8 mouse cellular contexts compared by ENCODE assay signal in the genomic region with DNA sequence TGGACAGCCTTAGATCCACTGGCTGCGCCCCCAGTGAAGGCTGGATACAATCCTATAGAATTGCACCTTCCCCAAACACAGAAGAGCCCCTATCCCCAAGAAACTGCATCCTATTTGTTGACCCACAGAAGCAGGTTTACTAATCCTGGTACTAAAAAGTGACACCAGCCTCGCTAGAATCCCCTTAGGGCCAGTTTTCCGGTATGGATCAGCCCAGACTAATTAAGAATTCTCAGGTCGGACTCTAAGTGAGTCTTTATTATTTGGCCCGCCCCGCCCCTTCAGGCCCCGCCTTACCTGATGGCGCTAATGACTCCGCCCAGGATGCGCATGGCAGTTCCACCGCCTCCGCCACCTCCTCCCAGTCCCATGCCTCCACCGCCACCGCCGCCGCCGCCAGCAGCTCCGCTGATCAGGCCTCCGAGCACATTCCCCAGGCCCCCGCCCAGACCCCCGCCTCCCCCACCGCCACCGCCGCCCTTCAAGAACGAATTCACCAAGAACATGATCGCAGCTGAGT. TPM values are rescaled to one million over a fixed set of nuclear protein-coding genes. Genes with fewer than 3 reads are reported as not detected.
A peak's percentile ranks its signal among the peaks of the same experiment; 100 is the strongest.
DNase-seq lines count a peak whose midpoint lies in the region; ATAC-seq and TF ChIP-seq lines count a peak whose summit lies in the region.

No protein-coding gene starts in this region.

- ATAC-seq in embryonic facial prominence, embryonic 11.5 days (replicated peaks; ENCODE audit: insufficient number of reproducible peaks, low FRiP score, low TSS enrichment, low read depth), result peak; percentile 35
- peak; percentile 83 for ATAC-seq in heart, embryonic 12.5 days (ENCODE audit: insufficient number of reproducible peaks, low FRiP score)
- ATAC-seq in kidney, embryonic 15.5 days (replicated peaks; ENCODE audit: low FRiP score), result peak; percentile 62
- ATAC-seq in liver, embryonic 14.5 days (ENCODE audit: insufficient read depth), result peak; percentile 77

- H3K27me3 ChIP-seq in embryonic facial prominence, embryonic 11.5 days (ENCODE audit: control insufficient read depth, insufficient read depth, low read length), result no peaks in the 10 kb centered on the region
- H3K27me3 ChIP-seq in heart, embryonic 12.5 days (replicated peaks), result no peaks in the 10 kb centered on the region
- no peaks in the 10 kb centered on the region for H3K27me3 ChIP-seq in kidney, embryonic 15.5 days
- H3K27me3 ChIP-seq in liver, embryonic 14.5 days (ENCODE audit: control insufficient read depth, insufficient read depth, low read length), result no peaks in the 10 kb centered on the region
- H3K27me3 ChIP-seq in splenic B cell, adult 2 months (ENCODE audit: control insufficient read depth, insufficient read depth, low read length, poor library complexity, severe bottlenecking), result no peaks in the 10 kb centered on the region

- no peak for TF ChIP-seq CTCF in liver, embryonic 14.5 days (IDR thresholded peaks at IDR 0.05; ENCODE audit: low read depth)

- peak overlapping the region; percentile 65 for H3K9ac ChIP-seq in embryonic facial prominence, embryonic 11.5 days (replicated peaks; ENCODE audit: low read length)
- H3K9ac ChIP-seq in heart, embryonic 12.5 days, result peak overlapping the region; percentile 89
- peak overlapping the region; percentile 72 for H3K9ac ChIP-seq in kidney, embryonic 15.5 days
- peak overlapping the region; percentile 89 for H3K9ac ChIP-seq in liver, embryonic 14.5 days (replicated peaks)

- TF ChIP-seq EP300 in liver, embryonic 14.5 days (IDR thresholded peaks at IDR 0.05; ENCODE audit: low read depth), result no peak

- peak overlapping the region; percentile 68 for H3K4me3 ChIP-seq in embryonic facial prominence, embryonic 11.5 days (ENCODE audit: low read depth, low read length)
- peak overlapping the region; percentile 66 for H3K4me3 ChIP-seq in heart, embryonic 12.5 days
- peak overlapping the region; percentile 77 for H3K4me3 ChIP-seq in kidney, embryonic 15.5 days (replicated peaks)
- H3K4me3 ChIP-seq in liver, embryonic 14.5 days (ENCODE audit: insufficient read depth in 1 of 2, low read depth in 2 of 2, low read length in 2 of 2), result peak overlapping the region; percentile 82 to 85

- peaks cover 3% of the 10 kb centered on the region for H3K4me1 ChIP-seq in embryonic facial prominence, embryonic 11.5 days (ENCODE audit: control insufficient read depth, insufficient read depth, low read length)
- peaks cover 15% of the 10 kb centered on the region for H3K4me1 ChIP-seq in heart, embryonic 12.5 days (replicated peaks)
- H3K4me1 ChIP-seq in kidney, embryonic 15.5 days, result peaks cover 50% of the 10 kb centered on the region
- peaks cover 9 to 15% of the 10 kb centered on the region in 2 experiments for H3K4me1 ChIP-seq in liver, embryonic 14.5 days (replicated peaks; ENCODE audit: control insufficient read depth in 2 of 2, insufficient read depth in 2 of 2, low read length in 1 of 2)

- DNase-seq in B cell, adult 2 months, result peak; percentile 83 to 86
- peak; percentile 71 for DNase-seq in adrenal gland, adult 8-10 months
- DNase-seq in embryonic facial prominence, embryonic 11.5 days (ENCODE audit: low spot score), result peak; percentile 80
- peak; percentile 75 to 77 (median 75) for DNase-seq in liver, embryonic 14.5 days (ENCODE audit: low read depth in 3 of 3, low spot score in 3 of 3)
- peak; percentile 70 to 77 for DNase-seq in natural killer cell, adult 2 months (ENCODE audit: low spot score in 2 of 2)
- peak; percentile 79 for DNase-seq in splenic B cell, adult 2 months (ENCODE audit: low read depth, low spot score)

- H3K36me3 ChIP-seq in embryonic facial prominence, embryonic 11.5 days (replicated peaks; ENCODE audit: control insufficient read depth, insufficient read depth, low read depth, low read length), result no peaks in the 10 kb centered on the region; the same call in 1 of the 2 replicates
- peaks cover 39% of the 10 kb centered on the region for H3K36me3 ChIP-seq in heart, embryonic 12.5 days
- peaks cover 39% of the 10 kb centered on the region for H3K36me3 ChIP-seq in kidney, embryonic 15.5 days
- peaks cover 21% of the 10 kb centered on the region for H3K36me3 ChIP-seq in liver, embryonic 14.5 days (replicated peaks; ENCODE audit: control insufficient read depth, insufficient read depth, low read depth)
- no peaks in the 10 kb centered on the region; the same call in 1 of the 2 replicates for H3K36me3 ChIP-seq in splenic B cell, adult 2 months (ENCODE audit: control insufficient read depth, insufficient read depth, low read length, poor library complexity, severe bottlenecking)

- H3K27ac ChIP-seq in embryonic facial prominence, embryonic 11.5 days (replicated peaks; ENCODE audit: low read depth, low read length), result no peak overlapping the region
- peak overlapping the region; percentile 87 for H3K27ac ChIP-seq in heart, embryonic 12.5 days (ENCODE audit: poor library complexity, severe bottlenecking)
- H3K27ac ChIP-seq in kidney, embryonic 15.5 days, result peak overlapping the region; percentile 93
- H3K27ac ChIP-seq in liver, embryonic 14.5 days, result peak overlapping the region; percentile 66

- no peaks in the 10 kb centered on the region for H3K9me3 ChIP-seq in embryonic facial prominence, embryonic 11.5 days (replicated peaks; ENCODE audit: control insufficient read depth, low read length)
- no peaks in the 10 kb centered on the region for H3K9me3 ChIP-seq in heart, embryonic 12.5 days (replicated peaks)
- H3K9me3 ChIP-seq in kidney, embryonic 15.5 days (replicated peaks), result no peaks in the 10 kb centered on the region
- H3K9me3 ChIP-seq in liver, embryonic 14.5 days (ENCODE audit: control insufficient read depth, low read length), result no peaks in the 10 kb centered on the region

- H3K4me2 ChIP-seq in embryonic facial prominence, embryonic 11.5 days (ENCODE audit: low read depth, low read length), result peak overlapping the region; percentile 77
- peak overlapping the region; percentile 86 for H3K4me2 ChIP-seq in heart, embryonic 12.5 days
- H3K4me2 ChIP-seq in kidney, embryonic 15.5 days, result peak overlapping the region; percentile 84
- peak overlapping the region; percentile 89 for H3K4me2 ChIP-seq in liver, embryonic 14.5 days (ENCODE audit: low read depth)

- WGBS in embryonic facial prominence, embryonic 11.5 days, result 2% methylated on average over 26 of the region's 26 CpGs
- WGBS in heart, embryonic 12.5 days, result 1% methylated on average over 26 of the region's 26 CpGs
- 1% methylated on average over 26 of the region's 26 CpGs for WGBS in kidney, embryonic 15.5 days
- 1% methylated on average over 26 of the region's 26 CpGs for WGBS in liver, embryonic 14.5 days (ENCODE audit: insufficient replicate concordance)

RNA-seq across cellular contexts. Expression of gene Capns1, which starts 5.0 kb away (rescaled TPM):
- 100 to 1,000 TPM; 562 to 740 (median 679) TPM for total RNA-seq in adrenal gland, adult 8-10 months (2022)
- 56.8 and 56.9 TPM in 2 replicates for polyA plus RNA-seq in embryonic facial prominence, embryonic 11.5 days (2014; fragmentation: Nextera tagmentation; extraction: Ambion mirVana)
- polyA plus RNA-seq in heart, embryonic 12.5 days (2016; fragmentation: Nextera tagmentation; extraction: Ambion mirVana), result 77.0 and 83.4 TPM in 2 replicates
- polyA plus RNA-seq in kidney, embryonic 15.5 days (2015; fragmentation: Nextera tagmentation; extraction: Ambion mirVana), result 90.8 and 98.8 TPM in 2 replicates
- polyA plus RNA-seq in liver, embryonic 14.5 days (2012; rRNA removed), result 122 and 167 TPM in 2 replicates
- polyA plus RNA-seq in liver, embryonic 14.5 days (2014; fragmentation: Nextera tagmentation; extraction: Ambion mirVana), result 29.3 and 31.2 TPM in 2 replicates

RNA-seq across cellular contexts. Expression of gene Cox7a1, which starts 9.7 kb away (rescaled TPM):
- total RNA-seq in adrenal gland, adult 8-10 months (2022), result 100 to 1,000 TPM in 3 of 4 experiments, 10 to 100 TPM in 1; 65.3 to 235 (median 137) TPM
- 2.4 and 3.0 TPM in 2 replicates for polyA plus RNA-seq in embryonic facial prominence, embryonic 11.5 days (2014; fragmentation: Nextera tagmentation; extraction: Ambion mirVana)
- 300 and 306 TPM in 2 replicates for polyA plus RNA-seq in heart, embryonic 12.5 days (2016; fragmentation: Nextera tagmentation; extraction: Ambion mirVana)
- polyA plus RNA-seq in kidney, embryonic 15.5 days (2015; fragmentation: Nextera tagmentation; extraction: Ambion mirVana), result 11.1 and 11.7 TPM in 2 replicates
- 3.5 TPM in 2 replicates for polyA plus RNA-seq in liver, embryonic 14.5 days (2012; rRNA removed)
- polyA plus RNA-seq in liver, embryonic 14.5 days (2014; fragmentation: Nextera tagmentation; extraction: Ambion mirVana), result 5.5 and 7.0 TPM in 2 replicates

RNA-seq across cellular contexts. Expression of gene Zfp146, which starts 24.1 kb away (rescaled TPM):
- 10 to 100 TPM; 46.0 to 55.4 (median 54.0) TPM for total RNA-seq in adrenal gland, adult 8-10 months (2022)
- polyA plus RNA-seq in embryonic facial prominence, embryonic 11.5 days (2014; fragmentation: Nextera tagmentation; extraction: Ambion mirVana), result 19.8 and 23.0 TPM in 2 replicates
- polyA plus RNA-seq in heart, embryonic 12.5 days (2016; fragmentation: Nextera tagmentation; extraction: Ambion mirVana), result 10.5 TPM in 2 replicates
- 17.8 and 20.2 TPM in 2 replicates for polyA plus RNA-seq in kidney, embryonic 15.5 days (2015; fragmentation: Nextera tagmentation; extraction: Ambion mirVana)
- polyA plus RNA-seq in liver, embryonic 14.5 days (2012; rRNA removed), result 13.5 and 20.8 TPM in 2 replicates
- 4.2 and 4.4 TPM in 2 replicates for polyA plus RNA-seq in liver, embryonic 14.5 days (2014; fragmentation: Nextera tagmentation; extraction: Ambion mirVana)

RNA-seq across cellular contexts. Expression of gene Polr2i, which starts 38.1 kb away (rescaled TPM):
- 10 to 100 TPM; 62.8 to 93.8 (median 72.7) TPM for total RNA-seq in adrenal gland, adult 8-10 months (2022)
- 166 and 177 TPM in 2 replicates for polyA plus RNA-seq in embryonic facial prominence, embryonic 11.5 days (2014; fragmentation: Nextera tagmentation; extraction: Ambion mirVana)
- polyA plus RNA-seq in heart, embryonic 12.5 days (2016; fragmentation: Nextera tagmentation; extraction: Ambion mirVana), result 101 and 105 TPM in 2 replicates
- 148 and 152 TPM in 2 replicates for polyA plus RNA-seq in kidney, embryonic 15.5 days (2015; fragmentation: Nextera tagmentation; extraction: Ambion mirVana)
- 71.8 and 72.4 TPM in 2 replicates for polyA plus RNA-seq in liver, embryonic 14.5 days (2012; rRNA removed)
- polyA plus RNA-seq in liver, embryonic 14.5 days (2014; fragmentation: Nextera tagmentation; extraction: Ambion mirVana), result 59.2 and 61.1 TPM in 2 replicates

RNA-seq across cellular contexts. Expression of gene Tbcb, which starts 38.4 kb away (rescaled TPM):
- total RNA-seq in adrenal gland, adult 8-10 months (2022), result 100 to 1,000 TPM; 102 to 119 (median 108) TPM
- polyA plus RNA-seq in embryonic facial prominence, embryonic 11.5 days (2014; fragmentation: Nextera tagmentation; extraction: Ambion mirVana), result 245 and 256 TPM in 2 replicates
- polyA plus RNA-seq in heart, embryonic 12.5 days (2016; fragmentation: Nextera tagmentation; extraction: Ambion mirVana), result 155 and 162 TPM in 2 replicates
- polyA plus RNA-seq in kidney, embryonic 15.5 days (2015; fragmentation: Nextera tagmentation; extraction: Ambion mirVana), result 174 and 190 TPM in 2 replicates
- 13.1 and 24.4 TPM in 2 replicates for polyA plus RNA-seq in liver, embryonic 14.5 days (2012; rRNA removed)
- polyA plus RNA-seq in liver, embryonic 14.5 days (2014; fragmentation: Nextera tagmentation; extraction: Ambion mirVana), result 44.8 and 47.1 TPM in 2 replicates

Comparison
In these comparisons a context has a peak if more than half of its experiments do, and no peak if none do; other contexts are left out.
1. RNA of gene Cox7a1, which starts 9.7 kb away (polyA plus RNA-seq): 300 to 306 TPM in heart, embryonic 12.5 days; 11.1 to 11.7 TPM in kidney, embryonic 15.5 days, 3.5 to 7.0 TPM in liver, embryonic 14.5 days and 2.4 to 3.0 TPM in embryonic facial prominence, embryonic 11.5 days; every median in the first group is over 10 times any median in the second.
2. Peak in every context shown above with its lines, with median percentiles within 50 percentile points of each other: DNase-seq, ATAC-seq, H3K4me2 ChIP-seq, H3K4me3 ChIP-seq and H3K9ac ChIP-seq.